Mouse (Mus musculus) forebrain, embryonic 10.5 days (tissue): ENCODE measurements around the gene Vrk3. TPM values are rescaled to one million over a fixed set of nuclear protein-coding genes. Genes with fewer than 3 reads are reported as not detected.
"Not testable (repeated sequence)": the region's sequence is repeated elsewhere in the genome, so short reads cannot be mapped to it uniquely, and the experiment has no call there.

Experiments
- DNase-seq: peaks from one replicate; pipeline ENCODE4 v3.0.0-alpha.2; 2017; ENCODE audit warnings: low spot score; ENCODE audit errors: extremely low spot score
- H3K27ac ChIP-seq: fragments of 300-500 bp; sonication (generic); 2 replicates; pipeline ENCODE4 v1.5.1; 2016; ENCODE audit warnings: mild to moderate bottlenecking
- H3K27me3 ChIP-seq: fragments of 300-500 bp; sonication (generic); 2 replicates; pipeline ENCODE4 v1.6.1; 2016; ENCODE audit warnings: mild to moderate bottlenecking; ENCODE audit not compliant: poor library complexity, severe bottlenecking
- H3K36me3 ChIP-seq: fragments of 300-500 bp; sonication (generic); replicated peaks from 2 replicates; pipeline ENCODE4 v1.6.1; 2016; ENCODE audit warnings: mild to moderate bottlenecking, moderate library complexity
- H3K4me1 ChIP-seq: fragments of 300-500 bp; sonication (generic); 2 replicates; pipeline ENCODE4 v1.6.1; 2016
- H3K4me3 ChIP-seq: fragments of 300-500 bp; sonication (generic); 2 replicates; pipeline ENCODE4 v1.5.1; 2016; ENCODE audit warnings: mild to moderate bottlenecking, moderate library complexity
- H3K9me3 ChIP-seq: fragments of 300-500 bp; sonication (generic); 2 replicates; pipeline ENCODE4 v1.6.1; 2016; ENCODE audit warnings: mild to moderate bottlenecking, moderate library complexity
- WGBS: fragments of 180-500 bp; shearing (Covaris S2); methylation state at CpG from one replicate; pipeline ENCODE4 v1.1.7; 2016; 5-methylcytosine and 5-hydroxymethylcytosine counted together
- polyA plus RNA-seq: library from polyadenylated mRNA; unstranded; fragments of >200 nt; fragmentation: Nextera tagmentation; extraction: Ambion mirVana; gene quantifications from 2 replicates; pipeline ENCODE4 v1.2.1, GENCODE M21; 2016

The Vrk3 gene
- 42.1 and 43.4 TPM in 2 replicates for polyA plus RNA-seq

GRCm38 (mm10) chr7:44748101-44749044 lies at the start of gene Vrk3:
Vrk3 (plus strand) TSS chr7:44748413.
- under 1% methylated on average over 44 of the region's 44 CpGs for WGBS
- H3K9me3 ChIP-seq = no peaks in the 10 kb centered on the region
- H3K4me1 ChIP-seq = peaks cover 41% of the 10 kb centered on the region
- H3K27me3 ChIP-seq = no peaks in the 10 kb centered on the region
- peaks cover 13% of the 10 kb centered on the region for H3K36me3 ChIP-seq
- DNase-seq = peak; percentile 95
- peak within 1 kb of the TSS; percentile 78 for H3K4me3 ChIP-seq
- peak within 1 kb of the TSS; percentile 89 for H3K27ac ChIP-seq

DNA sequence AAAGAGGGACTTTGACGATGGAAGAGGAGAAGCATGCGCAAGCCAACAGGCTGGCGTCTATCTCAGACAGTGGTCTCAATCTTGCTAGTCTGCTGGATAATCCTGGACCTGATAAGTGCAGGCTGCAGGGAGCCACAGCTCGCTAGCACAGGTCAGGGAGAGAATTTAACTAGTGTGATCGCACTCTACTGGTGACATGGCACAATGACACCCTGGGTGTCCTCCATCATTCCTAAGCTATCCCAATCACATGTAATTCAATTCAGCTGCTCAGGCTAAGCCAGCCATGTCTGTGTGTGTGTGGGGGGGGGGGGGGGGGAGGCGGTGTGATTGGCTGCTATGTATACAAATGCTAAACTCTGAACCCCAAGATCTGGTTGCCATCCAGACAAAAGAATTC lies 46.3 kb upstream of the Vrk3 start:
- WGBS = 8% methylated on average over 6 of the region's 6 CpGs
- Histone ChIP-seq H3K4me1 (peaks cover 21% of the 10 kb centered on the region), H3K4me3 (no peak overlapping the region), H3K9me3 (no peaks in the 10 kb centered on the region), H3K36me3 (no peaks in the 10 kb centered on the region), H3K27me3 (peaks cover 9% of the 10 kb centered on the region; the same call in 1 of the 2 replicates), H3K27ac (no peak overlapping the region)
- DNase-seq = peak; percentile 37

DNA sequence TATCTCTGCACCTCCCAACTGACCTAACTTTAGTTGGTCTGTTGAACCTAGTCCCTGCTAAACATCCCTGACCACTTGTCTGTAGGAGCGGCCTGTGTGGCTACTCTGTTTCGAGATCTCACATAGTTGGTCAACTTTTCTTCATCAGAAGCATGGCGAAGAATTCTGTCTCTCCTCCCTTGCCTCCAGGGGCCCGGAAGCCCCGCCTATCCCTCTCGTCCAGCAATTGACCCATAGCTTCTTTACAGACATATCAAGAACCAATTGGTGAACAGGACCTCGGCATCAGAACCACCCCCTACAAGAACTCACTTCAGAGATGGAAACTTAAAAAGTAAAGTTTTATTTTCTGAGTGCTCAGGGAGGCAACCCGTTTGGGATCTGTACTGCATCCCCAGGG lies 45.2 kb upstream of the Vrk3 start:
- no peak overlapping the region for H3K27ac ChIP-seq
- H3K4me3 ChIP-seq = no peak overlapping the region
- DNase-seq = no peak
- no peaks in the 10 kb centered on the region for H3K9me3 ChIP-seq
- no peaks in the 10 kb centered on the region for H3K27me3 ChIP-seq
- H3K4me1 ChIP-seq = peaks cover 11% of the 10 kb centered on the region
- no peaks in the 10 kb centered on the region for H3K36me3 ChIP-seq
- 86% methylated on average over 8 of the region's 8 CpGs for WGBS

- DNase-seq = no peak
- Histone ChIP-seq H3K9me3 (no peaks in the 10 kb centered on the region), H3K36me3 (no peaks in the 10 kb centered on the region), H3K27ac (no peak overlapping the region), H3K27me3 (no peaks in the 10 kb centered on the region), H3K4me1 (peaks cover 11% of the 10 kb centered on the region), H3K4me3 (no peak overlapping the region)
- WGBS = 58% methylated on average over 3 of the region's 3 CpGs
These were observed 43.9 kb upstream of the Vrk3 start for GRCm38 (mm10) chr7:44704363-44704762.

- no peaks in the 10 kb centered on the region for H3K27me3 ChIP-seq
- WGBS = 90% methylated on average over 4 of the region's 4 CpGs
- no peaks in the 10 kb centered on the region for H3K9me3 ChIP-seq
- DNase-seq = no peak
- H3K36me3 ChIP-seq = no peaks in the 10 kb centered on the region
- H3K27ac ChIP-seq = no peak overlapping the region
- peaks cover 11% of the 10 kb centered on the region for H3K4me1 ChIP-seq
- no peak overlapping the region for H3K4me3 ChIP-seq
These were observed 43.1 kb upstream of the Vrk3 start for GRCm38 (mm10) chr7:44705086-44705485.

GRCm38 (mm10) chr7:44706322-44706721 lies 41.9 kb upstream of the Vrk3 start:
- H3K36me3 ChIP-seq = no peaks in the 10 kb centered on the region
- no peak for DNase-seq
- H3K4me3 ChIP-seq = no peak overlapping the region
- H3K27ac ChIP-seq = no peak overlapping the region
- no peaks in the 10 kb centered on the region for H3K27me3 ChIP-seq
- H3K9me3 ChIP-seq = no peaks in the 10 kb centered on the region
- H3K4me1 ChIP-seq = peaks cover 11% of the 10 kb centered on the region

GRCm38 (mm10) chr7:44707169-44707675 lies 41.0 kb upstream of the Vrk3 start:
- Histone ChIP-seq H3K4me3 (no peak overlapping the region), H3K4me1 (peaks cover 2% of the 10 kb centered on the region), H3K27ac (no peak overlapping the region), H3K9me3 (no peaks in the 10 kb centered on the region), H3K36me3 (no peaks in the 10 kb centered on the region), H3K27me3 (no peaks in the 10 kb centered on the region)
- DNase-seq = no peak
- WGBS = 89% methylated on average over 5 of the region's 5 CpGs

GRCm38 (mm10) chr7:44708093-44708492 lies 40.1 kb upstream of the Vrk3 start:
- not testable (repeated sequence) for H3K4me1 ChIP-seq, DNase-seq, H3K9me3 ChIP-seq, H3K27me3 ChIP-seq, H3K4me3 ChIP-seq, H3K27ac ChIP-seq, H3K36me3 ChIP-seq
- WGBS = 92% methylated on average over 6 of the region's 6 CpGs

GRCm38 (mm10) chr7:44708574-44708973 lies 39.6 kb upstream of the Vrk3 start, which contains the start of gene Izumo2:
Izumo2 (plus strand) TSS chr7:44708742.
- WGBS = 72% methylated on average over 14 of the region's 14 CpGs
- no peak for DNase-seq

DNA sequence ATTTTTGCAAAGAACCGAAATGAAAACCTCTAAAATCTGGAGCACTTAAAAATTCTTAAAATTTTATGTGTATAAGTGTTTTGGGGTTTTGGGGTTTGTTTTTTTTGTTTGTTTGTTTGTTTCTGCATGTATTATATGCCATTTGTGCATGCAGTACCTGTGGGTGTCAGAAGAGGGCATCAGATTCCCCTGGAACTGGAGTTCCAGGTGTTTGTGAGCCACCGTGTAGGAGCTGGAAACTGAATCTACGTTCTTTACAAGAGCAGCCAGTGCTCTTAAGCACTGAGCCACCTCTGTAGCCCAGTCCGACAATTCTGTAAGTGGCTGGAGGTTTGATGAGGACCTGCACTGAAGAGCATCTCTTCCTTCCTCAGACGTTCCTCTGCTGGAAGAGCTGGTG lies 38.3 kb upstream of the Vrk3 start:
- H3K36me3 ChIP-seq = no peaks in the 10 kb centered on the region
- H3K9me3 ChIP-seq = peaks cover 8% of the 10 kb centered on the region
- 79% methylated on average over 5 of the region's 5 CpGs for WGBS
- no peaks in the 10 kb centered on the region for H3K27me3 ChIP-seq
- H3K4me3 ChIP-seq = no peak overlapping the region
- DNase-seq = no peak
- no peak overlapping the region for H3K27ac ChIP-seq
- H3K4me1 ChIP-seq = no peaks in the 10 kb centered on the region

More at GRCm38 (mm10) chr7:44708574-44708973, 39.6 kb upstream of the Vrk3 start, which contains the start of gene Izumo2:
- Histone ChIP-seq H3K27ac (no peak within 1 kb of the TSS), H3K27me3 (no peaks in the 10 kb centered on the region), H3K9me3 (peaks cover 2% of the 10 kb centered on the region; the same call in 1 of the 2 replicates), H3K36me3 (no peaks in the 10 kb centered on the region), H3K4me1 (no peaks in the 10 kb centered on the region), H3K4me3 (no peak within 1 kb of the TSS)

DNA sequence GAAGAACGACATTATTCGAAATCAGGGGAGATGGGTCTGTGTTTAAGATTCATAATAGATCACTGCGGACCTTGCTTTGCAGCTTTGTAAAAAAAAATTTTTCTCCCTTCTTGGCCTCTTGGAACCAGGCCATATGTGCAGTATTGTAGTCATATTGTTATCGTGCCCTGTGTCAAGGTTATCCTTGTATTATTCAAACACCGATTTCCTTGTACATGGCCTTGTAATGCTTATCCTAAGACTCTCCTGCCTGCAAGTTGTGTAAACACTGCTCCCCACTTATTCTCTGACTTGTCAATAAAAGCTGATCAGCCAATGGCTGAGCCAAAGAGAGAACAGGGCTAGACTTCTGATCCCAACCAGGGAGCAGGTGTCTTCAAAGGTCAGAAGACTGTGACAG lies 26.2 kb upstream of the Vrk3 start:
- H3K27ac ChIP-seq = no peak overlapping the region
- no peaks in the 10 kb centered on the region for H3K4me1 ChIP-seq
- H3K27me3 ChIP-seq = no peaks in the 10 kb centered on the region
- no peaks in the 10 kb centered on the region for H3K36me3 ChIP-seq
- H3K9me3 ChIP-seq = no peaks in the 10 kb centered on the region
- DNase-seq = no peak
- H3K4me3 ChIP-seq = no peak overlapping the region
- WGBS = 94% methylated on average over 5 of the region's 5 CpGs

DNA sequence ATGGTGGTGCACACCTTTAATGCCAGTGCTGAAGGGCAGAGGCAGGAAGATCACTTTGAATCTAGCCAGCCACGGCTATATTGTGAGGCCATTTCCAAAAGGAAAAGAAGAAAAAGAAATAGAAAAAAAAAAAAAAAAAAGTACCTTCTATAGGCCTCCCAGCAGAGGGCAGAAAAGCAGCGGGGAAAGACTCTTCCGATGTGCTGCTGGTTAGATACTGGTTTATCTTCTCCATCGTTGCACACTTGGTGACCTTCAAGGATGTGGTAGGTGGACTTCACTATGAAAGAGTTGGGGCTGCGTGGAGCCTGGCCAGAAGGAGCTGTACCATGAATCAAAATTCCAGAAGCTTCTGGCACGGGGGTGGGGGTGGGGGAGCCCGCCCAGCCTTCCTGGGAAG lies 23.9 kb upstream of the Vrk3 start:
- no peak overlapping the region for H3K4me3 ChIP-seq
- WGBS = 26% methylated on average over 7 of the region's 7 CpGs
- H3K27me3 ChIP-seq = no peaks in the 10 kb centered on the region
- DNase-seq = no peak
- H3K36me3 ChIP-seq = no peaks in the 10 kb centered on the region
- no peak overlapping the region for H3K27ac ChIP-seq
- no peaks in the 10 kb centered on the region for H3K9me3 ChIP-seq
- no peaks in the 10 kb centered on the region for H3K4me1 ChIP-seq

DNA sequence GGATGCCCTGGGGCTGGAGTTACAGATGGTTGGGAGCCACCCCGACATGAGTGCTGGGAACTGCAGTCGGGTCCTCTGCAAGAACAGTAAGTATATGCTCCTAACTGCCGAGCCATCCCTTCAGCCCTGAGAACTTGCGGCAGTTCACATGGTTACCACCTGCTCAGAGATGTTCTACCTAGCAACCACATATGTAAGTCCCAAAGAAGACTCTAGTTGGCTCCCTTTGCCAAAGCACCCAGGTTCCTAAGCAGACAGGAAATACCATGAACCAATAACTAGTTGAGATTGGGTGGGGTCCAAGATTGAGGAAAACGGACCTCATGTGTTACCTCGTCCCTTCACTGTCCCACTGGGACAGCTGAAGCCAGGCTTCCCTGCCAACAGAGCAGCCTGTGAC lies 21.9 kb upstream of the Vrk3 start:
- no peaks in the 10 kb centered on the region for H3K36me3 ChIP-seq

More for the DNA sequence above, 21.9 kb upstream of the Vrk3 start:
- H3K4me1 ChIP-seq = no peaks in the 10 kb centered on the region
- no peak for DNase-seq
- H3K4me3 ChIP-seq = no peak overlapping the region
- H3K27ac ChIP-seq = no peak overlapping the region
- WGBS = 77% methylated on average over 6 of the region's 6 CpGs
- no peaks in the 10 kb centered on the region for H3K9me3 ChIP-seq
- no peaks in the 10 kb centered on the region for H3K27me3 ChIP-seq
